Mouse (Mus musculus): ENCODE measurements around the gene Atp6v1c2. TPM values are rescaled to one million over a fixed set of nuclear protein-coding genes. Genes with fewer than 3 reads are reported as not detected.

Atp6v1c2 gene
- polyA plus RNA-seq, 1 experiment from 2014 or later: 0.44 TPM

DNA sequence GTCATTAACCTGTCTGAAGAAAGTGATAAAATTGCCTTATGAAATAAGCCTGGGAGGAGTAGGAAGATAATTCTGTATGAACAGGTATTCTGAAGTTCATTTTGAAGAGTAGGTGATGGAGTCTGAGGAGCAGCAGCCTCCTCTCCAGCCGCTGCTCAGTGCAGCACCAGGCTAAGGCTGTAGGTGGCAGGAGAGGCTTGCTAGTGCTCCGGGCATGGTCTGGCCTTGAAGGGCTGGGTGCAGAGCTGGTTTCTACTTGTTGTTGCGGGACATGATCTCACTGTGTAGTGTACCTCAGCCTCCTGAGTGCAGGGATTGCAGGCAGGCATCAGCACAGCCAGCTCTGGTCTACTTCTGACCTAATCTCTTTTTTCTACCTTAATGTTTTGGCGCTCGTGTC lies 37.8 kb upstream of the Atp6v1c2 start:
- peaks cover 43% of the 10 kb centered on the region for H3K36me3 ChIP-seq (ENCODE audit: control insufficient read depth, insufficient read depth, low read length)
- 55% methylated on average over 5 of the region's 5 CpGs for WGBS (ENCODE audit: insufficient replicate concordance)
- H3K9ac ChIP-seq (ENCODE audit: low read depth, low read length): no peak overlapping the region
- H3K4me2 ChIP-seq: no peak overlapping the region
- no peaks in the 10 kb centered on the region for H3K27me3 ChIP-seq (ENCODE audit: control insufficient read depth, insufficient read depth, low read length)
- H3K4me3 ChIP-seq (ENCODE audit: low read depth, low read length): no peak overlapping the region
- no peaks in the 10 kb centered on the region for H3K9me3 ChIP-seq (replicated peaks; ENCODE audit: control insufficient read depth, low read length)
- no peak overlapping the region for H3K27ac ChIP-seq (ENCODE audit: low read depth, low read length)
- ATAC-seq (replicated peaks; ENCODE audit: insufficient number of reproducible peaks, low FRiP score, low TSS enrichment): 0 out of 2 replicates have a peak, but pooled peaks have one; percentile 39
- H3K4me1 ChIP-seq (ENCODE audit: control insufficient read depth, insufficient read depth, low read length): no peaks in the 10 kb centered on the region

DNA sequence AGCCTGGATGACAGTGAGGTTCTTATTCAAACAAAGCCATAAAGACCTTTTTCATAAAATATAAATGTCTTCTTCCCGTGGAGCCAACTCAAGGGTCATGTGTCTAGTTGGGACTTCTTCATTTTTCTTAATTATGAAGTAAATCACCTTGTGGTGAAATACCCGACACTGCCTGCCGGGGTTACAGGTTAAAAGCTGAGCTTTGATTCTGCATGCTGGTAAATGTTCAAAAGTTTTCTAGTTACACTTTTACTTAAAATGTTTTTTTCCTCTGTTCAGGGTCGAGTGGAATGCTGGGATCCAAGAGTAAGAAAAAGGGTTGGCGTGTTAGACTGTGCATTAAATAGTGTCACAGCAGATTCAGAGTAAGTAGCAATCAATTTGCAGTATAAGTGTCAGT lies 33.2 kb upstream of the Atp6v1c2 start:
- no peak for ATAC-seq (replicated peaks; ENCODE audit: insufficient number of reproducible peaks, low FRiP score, low TSS enrichment)
- Histone ChIP-seq H3K27ac (ENCODE audit: low read depth, low read length) (no peak overlapping the region), H3K4me1 (ENCODE audit: control insufficient read depth, insufficient read depth, low read length) (no peaks in the 10 kb centered on the region), H3K27me3 (ENCODE audit: control insufficient read depth, insufficient read depth, low read length) (no peaks in the 10 kb centered on the region), H3K9ac (ENCODE audit: low read depth, low read length) (no peak overlapping the region), H3K9me3 (replicated peaks; ENCODE audit: control insufficient read depth, low read length) (no peaks in the 10 kb centered on the region), H3K4me3 (ENCODE audit: low read depth, low read length) (no peak overlapping the region), H3K36me3 (ENCODE audit: control insufficient read depth, insufficient read depth, low read length) (peaks cover 35% of the 10 kb centered on the region), H3K4me2 (no peak overlapping the region)
- WGBS (ENCODE audit: insufficient replicate concordance): 95% methylated on average over 5 of the region's 5 CpGs

GRCm38 (mm10) chr12:17360650-17361049 lies 31.5 kb upstream of the Atp6v1c2 start:
- no peak overlapping the region for H3K9ac ChIP-seq (ENCODE audit: low read depth, low read length)
- H3K4me3 ChIP-seq (ENCODE audit: low read depth, low read length): no peak overlapping the region
- H3K27me3 ChIP-seq (ENCODE audit: control insufficient read depth, insufficient read depth, low read length): no peaks in the 10 kb centered on the region
- no peaks in the 10 kb centered on the region for H3K4me1 ChIP-seq (ENCODE audit: control insufficient read depth, insufficient read depth, low read length)
- WGBS (ENCODE audit: insufficient replicate concordance): 91% methylated on average over 4 of the region's 4 CpGs
- no peaks in the 10 kb centered on the region for H3K9me3 ChIP-seq (replicated peaks; ENCODE audit: control insufficient read depth, low read length)
- H3K27ac ChIP-seq (ENCODE audit: low read depth, low read length): no peak overlapping the region
- ATAC-seq (replicated peaks; ENCODE audit: insufficient number of reproducible peaks, low FRiP score, low TSS enrichment): no peak
- H3K4me2 ChIP-seq: no peak overlapping the region
- peaks cover 38% of the 10 kb centered on the region for H3K36me3 ChIP-seq (ENCODE audit: control insufficient read depth, insufficient read depth, low read length)

DNA sequence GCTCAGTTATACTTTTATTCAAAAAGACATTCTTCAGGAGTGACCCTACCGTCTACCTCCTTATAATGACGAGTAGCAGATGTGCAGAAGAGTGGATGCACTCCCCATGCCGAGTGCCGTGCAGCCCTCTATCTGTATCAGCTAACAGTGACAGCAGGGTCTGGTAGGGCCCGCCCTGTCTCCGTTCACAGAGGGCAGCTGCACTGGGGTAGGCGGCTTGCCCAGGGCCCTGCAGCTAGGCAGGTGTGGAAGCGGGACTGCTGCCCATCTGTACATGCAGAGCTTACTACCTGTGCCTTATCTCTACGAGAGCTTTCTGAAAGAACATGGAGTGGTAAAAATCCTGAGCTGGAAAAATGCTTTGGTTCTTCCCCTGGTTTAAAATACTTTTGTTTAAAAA lies 30.9 kb upstream of the Atp6v1c2 start:
- 72% methylated on average over 9 of the region's 9 CpGs for WGBS (ENCODE audit: insufficient replicate concordance)
- no peak for ATAC-seq (replicated peaks; ENCODE audit: insufficient number of reproducible peaks, low FRiP score, low TSS enrichment)
- peaks cover 43% of the 10 kb centered on the region for H3K36me3 ChIP-seq (ENCODE audit: control insufficient read depth, insufficient read depth, low read length)

GRCm38 (mm10) chr12:17358981-17359380 lies 29.8 kb upstream of the Atp6v1c2 start:
- Histone ChIP-seq H3K27me3 (ENCODE audit: control insufficient read depth, insufficient read depth, low read length) (no peaks in the 10 kb centered on the region), H3K36me3 (ENCODE audit: control insufficient read depth, insufficient read depth, low read length) (peaks cover 38% of the 10 kb centered on the region), H3K4me2 (no peak overlapping the region), H3K9me3 (replicated peaks; ENCODE audit: control insufficient read depth, low read length) (no peaks in the 10 kb centered on the region), H3K4me1 (ENCODE audit: control insufficient read depth, insufficient read depth, low read length) (no peaks in the 10 kb centered on the region), H3K27ac (ENCODE audit: low read depth, low read length) (no peak overlapping the region), H3K4me3 (ENCODE audit: low read depth, low read length) (no peak overlapping the region), H3K9ac (ENCODE audit: low read depth, low read length) (no peak overlapping the region)
- WGBS (ENCODE audit: insufficient replicate concordance): 89% methylated on average over 9 of the region's 9 CpGs
- ATAC-seq (replicated peaks; ENCODE audit: insufficient number of reproducible peaks, low FRiP score, low TSS enrichment): no peak

More for the DNA sequence above, 30.9 kb upstream of the Atp6v1c2 start:
- Histone ChIP-seq H3K4me3 (ENCODE audit: low read depth, low read length) (no peak overlapping the region), H3K27ac (ENCODE audit: low read depth, low read length) (no peak overlapping the region), H3K9ac (ENCODE audit: low read depth, low read length) (no peak overlapping the region), H3K4me2 (no peak overlapping the region), H3K9me3 (replicated peaks; ENCODE audit: control insufficient read depth, low read length) (no peaks in the 10 kb centered on the region), H3K27me3 (ENCODE audit: control insufficient read depth, insufficient read depth, low read length) (no peaks in the 10 kb centered on the region), H3K4me1 (ENCODE audit: control insufficient read depth, insufficient read depth, low read length) (no peaks in the 10 kb centered on the region)

DNA sequence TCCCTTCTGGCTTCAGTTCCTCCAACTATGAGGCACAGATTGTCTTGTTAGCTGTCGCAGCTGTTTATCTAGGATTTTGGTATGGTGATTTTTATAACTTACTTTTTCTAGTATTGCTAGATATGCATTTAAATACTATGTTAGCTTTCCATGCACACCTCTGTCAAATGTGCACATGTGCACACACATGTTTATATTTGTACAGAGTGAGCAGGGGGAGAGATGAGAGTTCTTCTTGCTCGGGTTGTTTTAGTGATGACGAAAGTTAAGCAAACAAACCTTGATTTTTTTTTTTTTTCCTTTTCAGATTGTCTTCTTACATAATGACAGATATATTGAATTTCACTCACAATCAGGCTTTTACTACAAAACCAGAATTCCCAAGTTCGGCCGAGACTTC lies 28.6 kb upstream of the Atp6v1c2 start:
- no peaks in the 10 kb centered on the region for H3K4me1 ChIP-seq (ENCODE audit: control insufficient read depth, insufficient read depth, low read length)
- no peak overlapping the region for H3K9ac ChIP-seq (ENCODE audit: low read depth, low read length)
- H3K4me3 ChIP-seq (ENCODE audit: low read depth, low read length): no peak overlapping the region
- peaks cover 31% of the 10 kb centered on the region for H3K36me3 ChIP-seq (ENCODE audit: control insufficient read depth, insufficient read depth, low read length)
- no peak for ATAC-seq (replicated peaks; ENCODE audit: insufficient number of reproducible peaks, low FRiP score, low TSS enrichment)
- H3K27me3 ChIP-seq (ENCODE audit: control insufficient read depth, insufficient read depth, low read length): no peaks in the 10 kb centered on the region
- no peak overlapping the region for H3K27ac ChIP-seq (ENCODE audit: low read depth, low read length)
- no peaks in the 10 kb centered on the region for H3K9me3 ChIP-seq (replicated peaks; ENCODE audit: control insufficient read depth, low read length)
- 91% methylated on average over 5 of the region's 5 CpGs for WGBS (ENCODE audit: insufficient replicate concordance)
- no peak overlapping the region for H3K4me2 ChIP-seq

DNA sequence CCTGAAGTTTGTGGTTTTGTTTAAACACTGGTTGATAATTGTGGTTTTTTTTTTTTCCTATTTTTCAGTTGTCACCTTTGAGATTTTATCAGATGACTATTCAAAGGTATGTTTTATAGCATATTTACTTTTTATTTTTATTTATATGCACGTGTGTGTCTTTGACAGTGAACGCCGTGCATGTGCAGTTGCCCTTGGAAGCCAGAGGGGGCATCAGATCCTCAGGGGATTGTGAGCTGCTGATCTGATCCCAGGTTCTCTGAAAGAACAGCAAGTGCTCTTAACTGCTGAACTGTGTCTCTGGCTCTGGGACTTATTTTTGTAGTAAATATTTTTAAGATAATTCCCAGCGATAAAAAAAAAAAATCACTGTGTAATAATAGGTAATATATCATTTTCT lies 27.7 kb upstream of the Atp6v1c2 start:
- Histone ChIP-seq H3K4me2 (no peak overlapping the region), H3K27me3 (ENCODE audit: control insufficient read depth, insufficient read depth, low read length) (no peaks in the 10 kb centered on the region), H3K4me1 (ENCODE audit: control insufficient read depth, insufficient read depth, low read length) (no peaks in the 10 kb centered on the region), H3K9me3 (replicated peaks; ENCODE audit: control insufficient read depth, low read length) (no peaks in the 10 kb centered on the region), H3K9ac (ENCODE audit: low read depth, low read length) (no peak overlapping the region), H3K4me3 (ENCODE audit: low read depth, low read length) (no peak overlapping the region), H3K36me3 (ENCODE audit: control insufficient read depth, insufficient read depth, low read length) (peaks cover 26% of the 10 kb centered on the region), H3K27ac (ENCODE audit: low read depth, low read length) (no peak overlapping the region)
- ATAC-seq (replicated peaks; ENCODE audit: insufficient number of reproducible peaks, low FRiP score, low TSS enrichment): no peak
- WGBS (ENCODE audit: insufficient replicate concordance): 89% methylated on average over 4 of the region's 4 CpGs

- Histone ChIP-seq H3K36me3 (ENCODE audit: control insufficient read depth, insufficient read depth, low read length) (peaks cover 6% of the 10 kb centered on the region), H3K4me3 (ENCODE audit: low read depth, low read length) (no peak overlapping the region), H3K27ac (ENCODE audit: low read depth, low read length) (no peak overlapping the region), H3K9me3 (replicated peaks; ENCODE audit: control insufficient read depth, low read length) (no peaks in the 10 kb centered on the region), H3K4me2 (no peak overlapping the region), H3K9ac (ENCODE audit: low read depth, low read length) (no peak overlapping the region), H3K4me1 (ENCODE audit: control insufficient read depth, insufficient read depth, low read length) (peaks cover 9% of the 10 kb centered on the region; the same call in 1 of the 2 replicates), H3K27me3 (ENCODE audit: control insufficient read depth, insufficient read depth, low read length) (no peaks in the 10 kb centered on the region)
- ATAC-seq (replicated peaks; ENCODE audit: insufficient number of reproducible peaks, low FRiP score, low TSS enrichment): no peak
Measured at GRCm38 (mm10) chr12:17350106-17350505, 20.9 kb upstream of the Atp6v1c2 start.
